ENCODE assay signal across 20 mouse cellular contexts in the genomic region with DNA sequence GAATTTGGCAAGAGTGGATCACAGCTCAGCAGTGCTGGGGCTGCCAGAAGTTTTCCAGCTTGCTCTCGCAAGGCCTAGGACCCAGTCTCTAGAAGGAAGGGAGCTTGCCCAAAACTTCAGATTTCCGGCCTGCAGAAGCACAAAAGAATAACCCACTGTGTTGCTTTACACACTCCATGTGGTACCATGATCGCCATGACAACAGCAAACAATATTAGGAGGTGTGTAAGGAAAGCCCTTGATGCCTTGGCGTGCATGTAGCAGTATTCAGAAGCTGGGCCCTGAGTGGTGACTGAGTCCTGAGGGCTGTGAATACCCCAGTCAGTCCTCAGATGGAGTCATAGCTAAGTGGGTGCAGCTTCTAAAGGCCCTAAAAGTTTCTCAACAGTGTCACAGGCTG.
"Had no signal": no experiment of that assay in that cellular context is flagged by ENCODE, and none has a peak within 500 bp of the region (broad histone marks: within the 10 kb centered on the region; RNA-seq: fewer than 3 reads in every experiment).

No protein-coding gene starts in this region.

- H3K9ac ChIP-seq: kidney, embryonic 15.5 days; limb, embryonic 12.5 days; limb, embryonic 15.5 days; liver, embryonic 14.5 days; liver, postnatal 0 days; lung, embryonic 15.5 days; stomach, embryonic 15.5 days had no signal

- ATAC-seq: liver, postnatal 0 days had no signal

- H3K36me3 ChIP-seq: kidney, embryonic 15.5 days; limb, embryonic 12.5 days; limb, embryonic 15.5 days; lung, embryonic 15.5 days; midbrain, embryonic 10.5 days; stomach, embryonic 15.5 days had no signal

- H3K4me3 ChIP-seq: kidney, embryonic 15.5 days; limb, embryonic 12.5 days; limb, embryonic 15.5 days; lung, embryonic 15.5 days; megakaryocyte, embryonic 14.5 days; midbrain, embryonic 10.5 days; stomach, embryonic 15.5 days had no signal

- DNase-seq: kidney, adult 11 months; kidney, adult 8-10 months; kidney, postnatal 10 days; kidney, postnatal 36 days; layer of hippocampus, postnatal 36 days; left cerebral cortex, postnatal 4 days; liver, postnatal 0 days; right cerebral cortex, adult 18-20 months; right cerebral cortex, postnatal 14 days; right cerebral cortex, postnatal 4 days; thymus, postnatal 25 days had no signal

- H3K4me1 ChIP-seq: megakaryocyte, embryonic 14.5 days had no signal

- H3K4me2 ChIP-seq: kidney, embryonic 15.5 days; limb, embryonic 12.5 days; limb, embryonic 15.5 days; liver, embryonic 11.5 days; lung, embryonic 15.5 days; stomach, embryonic 15.5 days had no signal

- H3K27ac ChIP-seq: kidney, embryonic 15.5 days; limb, embryonic 12.5 days; limb, embryonic 15.5 days; liver, embryonic 14.5 days; lung, embryonic 15.5 days; midbrain, embryonic 10.5 days; stomach, embryonic 15.5 days had no signal

- H3K9me3 ChIP-seq: kidney, embryonic 15.5 days; limb, embryonic 12.5 days; limb, embryonic 15.5 days; lung, embryonic 15.5 days; midbrain, embryonic 10.5 days; stomach, embryonic 15.5 days had no signal

- H3K27me3 ChIP-seq: kidney, embryonic 15.5 days; limb, embryonic 12.5 days; limb, embryonic 15.5 days; lung, embryonic 15.5 days; stomach, embryonic 15.5 days had no signal
